Mouse (Mus musculus) forebrain, embryonic 11.5 days (tissue): ENCODE measurements around the gene Htr5b. TPM values are rescaled to one million over a fixed set of nuclear protein-coding genes. Genes with fewer than 3 reads are reported as not detected.

Experiments
- polyA plus RNA-seq: library from polyadenylated mRNA; unstranded; fragments of >200 nt; fragmentation: Nextera tagmentation; extraction: Ambion mirVana; gene quantifications from 2 replicates; pipeline ENCODE4 v1.2.1, GENCODE M21; 2014

Htr5b gene
- polyA plus RNA-seq, 1 experiment from 2014 or later: 0.44 TPM

Other genes with a start within 250 kb of the Htr5b start
- 12.9 and 16.7 TPM in 2 replicates for gene Insig2, start 195.9 kb downstream of the Htr5b start, polyA plus RNA-seq
- gene Ccdc93, start 97.4 kb downstream of the Htr5b start, polyA plus RNA-seq: 10.5 and 10.7 TPM in 2 replicates
- 69.3 and 79.7 TPM in 2 replicates for gene Ddx18, start 39.5 kb upstream of the Htr5b start, polyA plus RNA-seq